Mouse (Mus musculus) testis, postnatal 14 days (tissue): ENCODE data around the gene Bola1.
"Not testable (repeated sequence)": the region's sequence is repeated elsewhere in the genome, so short reads cannot be mapped to it uniquely, and the experiment has no call there.

Experiments used
- DNase-seq: peaks from one replicate; pipeline ENCODE4 v3.0.0; 2021; ENCODE audit warnings: low spot score

The Bola1 gene

GRCm38 (mm10) chr3:96180727-96181477, 38.6 kb downstream of the Bola1 start, which contains the start of gene Sv2a:
Gene Sv2a, plus strand, starts transcription at chr3:96181151.
- DNase-seq, result peak; percentile 29

GRCm38 (mm10) chr3:96179531-96179930, 40.0 kb downstream of the Bola1 start:
- no peak for DNase-seq

GRCm38 (mm10) chr3:96178902-96179301, 40.6 kb downstream of the Bola1 start:
- DNase-seq, result no peak

- no peak for DNase-seq
Measured at GRCm38 (mm10) chr3:96178427-96178826, 41.1 kb downstream of the Bola1 start.

GRCm38 (mm10) chr3:96175251-96175650, 44.3 kb downstream of the Bola1 start:
- DNase-seq, result no peak

GRCm38 (mm10) chr3:96174042-96174441, 45.5 kb downstream of the Bola1 start:
- DNase-seq, result not testable (repeated sequence)

- no peak for DNase-seq
Measured at GRCm38 (mm10) chr3:96173185-96173584, 46.3 kb downstream of the Bola1 start.

GRCm38 (mm10) chr3:96172197-96173178, 47.0 kb downstream of the Bola1 start, which contains the start of gene Sf3b4:
Gene Sf3b4, plus strand, starts transcription at chr3:96172332.
- DNase-seq, result peak; percentile 87

GRCm38 (mm10) chr3:96171583-96172196, 47.8 kb downstream of the Bola1 start:
- no peak for DNase-seq

- DNase-seq, result no peak
Measured at GRCm38 (mm10) chr3:96170976-96171545, 48.4 kb downstream of the Bola1 start.

GRCm38 (mm10) chr3:96170276-96170675, 49.2 kb downstream of the Bola1 start:
- no peak for DNase-seq

GRCm38 (mm10) chr3:96168466-96169158, 50.9 kb downstream of the Bola1 start:
- no peak for DNase-seq

GRCm38 (mm10) chr3:96163040-96163439, 56.5 kb downstream of the Bola1 start:
- DNase-seq, result no peak

GRCm38 (mm10) chr3:96161869-96162840, 57.4 kb downstream of the Bola1 start, which contains the start of gene Mtmr11:
Gene Mtmr11, plus strand, starts transcription at chr3:96162004.
- no peak for DNase-seq

- DNase-seq, result no peak
Measured at GRCm38 (mm10) chr3:96160803-96161516, 58.5 kb downstream of the Bola1 start.

- DNase-seq, result no peak
Measured at GRCm38 (mm10) chr3:96160222-96160802, 59.2 kb downstream of the Bola1 start.

- DNase-seq, result no peak
Measured at GRCm38 (mm10) chr3:96159820-96160219, 59.7 kb downstream of the Bola1 start.

- no peak for DNase-seq
Measured at GRCm38 (mm10) chr3:96155501-96155900, 64.0 kb downstream of the Bola1 start.

GRCm38 (mm10) chr3:96152611-96153010, 66.9 kb downstream of the Bola1 start:
- no peak for DNase-seq
